ENCODE assay signal across 9 mouse cellular contexts in genomic region chr16:35489066-35489718, GRCm38 (mm10). TPM values are rescaled to one million over a fixed set of nuclear protein-coding genes. Genes with fewer than 3 reads are reported as not detected.
DNase-seq lines count a peak whose midpoint lies in the region; ATAC-seq and TF ChIP-seq lines count a peak whose summit lies in the region.
"Had no signal": no experiment of that assay in that cellular context is flagged by ENCODE, and none has a peak within 500 bp of the region (broad histone marks: within the 10 kb centered on the region; RNA-seq: fewer than 3 reads in every experiment).

No protein-coding gene starts in this region.

- H3K9me3 ChIP-seq in intestine, embryonic 16.5 days (ENCODE audit: control insufficient read depth, low read length): no peaks in the 10 kb centered on the region
- no peaks in the 10 kb centered on the region for H3K9me3 ChIP-seq in midbrain, embryonic 12.5 days

- H3K9ac ChIP-seq in intestine, embryonic 16.5 days (ENCODE audit: low read depth, low read length): no peak overlapping the region
- no peak overlapping the region for H3K9ac ChIP-seq in midbrain, embryonic 12.5 days (replicated peaks)

- ATAC-seq in intestine, embryonic 16.5 days: peak; percentile 14; the same call in 1 of the 2 replicates
- no peak for ATAC-seq in midbrain, embryonic 12.5 days (ENCODE audit: low FRiP score, low read depth)

- no peaks in the 10 kb centered on the region for H3K36me3 ChIP-seq in intestine, embryonic 16.5 days (ENCODE audit: control insufficient read depth, insufficient read depth, low read length)
- H3K36me3 ChIP-seq in midbrain, embryonic 12.5 days: no peaks in the 10 kb centered on the region

- WGBS in intestine, embryonic 16.5 days: 37% methylated on average over 10 of the region's 10 CpGs
- WGBS in midbrain, embryonic 12.5 days: 57% methylated on average over 10 of the region's 10 CpGs

- no peak for DNase-seq in gastrocnemius, adult 2 months
- no peak for DNase-seq in gastrocnemius, postnatal 4 days (ENCODE audit: low spot score in 2 of 2)
- peak; percentile 63 for DNase-seq in ZHBTc4 (ENCODE audit: low read depth, low spot score)
- no peak for DNase-seq in embryo, embryonic 10 days (ENCODE audit: low spot score)
- DNase-seq in adipocyte (ENCODE audit: low spot score): no peak
- no peak for DNase-seq in right cerebral cortex, postnatal 14 days
- DNase-seq: adrenal gland, postnatal 14 days had no signal

- peak overlapping the region; percentile 95 for H3K4me3 ChIP-seq in gastrocnemius, adult 2 months
- peak overlapping the region; percentile 83; the same call in 1 of the 2 replicates for H3K4me3 ChIP-seq in intestine, embryonic 16.5 days (ENCODE audit: low read length)
- H3K4me3 ChIP-seq in midbrain, embryonic 12.5 days: peak overlapping the region; percentile 77; the same call in 1 of the 2 replicates

- H3K27ac ChIP-seq in gastrocnemius, adult 2 months: peak overlapping the region; percentile 78; the same call in 1 of the 2 replicates
- no peak overlapping the region for H3K27ac ChIP-seq in intestine, embryonic 16.5 days (ENCODE audit: low read length)
- H3K27ac ChIP-seq in midbrain, embryonic 12.5 days (replicated peaks): no peak overlapping the region

- peaks cover 16% of the 10 kb centered on the region for H3K4me1 ChIP-seq in intestine, embryonic 16.5 days (ENCODE audit: control insufficient read depth, insufficient read depth, low read length)
- peaks cover 35% of the 10 kb centered on the region for H3K4me1 ChIP-seq in midbrain, embryonic 12.5 days

- TF ChIP-seq CTCF in gastrocnemius, adult 2 months (IDR thresholded peaks at IDR 0.05): no peak

- H3K4me2 ChIP-seq in intestine, embryonic 16.5 days (ENCODE audit: low read depth, low read length): peak overlapping the region; percentile 91; the same call in 1 of the 2 replicates
- peak overlapping the region; percentile 93; the same call in 1 of the 2 replicates for H3K4me2 ChIP-seq in midbrain, embryonic 12.5 days (replicated peaks)

- H3K27me3 ChIP-seq in intestine, embryonic 16.5 days (replicated peaks; ENCODE audit: control insufficient read depth, insufficient read depth, low read length): no peaks in the 10 kb centered on the region
- peaks cover 14% of the 10 kb centered on the region for H3K27me3 ChIP-seq in midbrain, embryonic 12.5 days

- intact Hi-C loops in gastrocnemius, adult 2 months (cut with DNase I): no loop called here

RNA-seq across cellular contexts. Expression of gene Pdia5, which starts 1.5 kb away (rescaled TPM):
- total RNA-seq in gastrocnemius, adult 2 months (2021): 1 to 10 TPM; 1.2 to 2.5 TPM
- total RNA-seq in gastrocnemius, postnatal 4 days (2021): 10 to 100 TPM; 16.9 to 19.6 TPM
- 54.2 and 60.0 TPM in 2 replicates for polyA plus RNA-seq in intestine, embryonic 16.5 days (2015; fragmentation: Nextera tagmentation; extraction: Ambion mirVana)
- polyA plus RNA-seq in midbrain, embryonic 12.5 days (2016; fragmentation: Nextera tagmentation; extraction: Ambion mirVana): 17.4 and 20.9 TPM in 2 replicates

RNA-seq across cellular contexts. Expression of gene Sema5b, which starts 51.8 kb away (rescaled TPM):
- total RNA-seq in gastrocnemius, adult 2 months (2021): under 1 TPM; 0.22 to 0.26 TPM
- 1 to 10 TPM; 6.8 to 7.2 TPM for total RNA-seq in gastrocnemius, postnatal 4 days (2021)
- polyA plus RNA-seq in intestine, embryonic 16.5 days (2015; fragmentation: Nextera tagmentation; extraction: Ambion mirVana): 4.2 and 5.1 TPM in 2 replicates
- 67.6 and 71.9 TPM in 2 replicates for polyA plus RNA-seq in midbrain, embryonic 12.5 days (2016; fragmentation: Nextera tagmentation; extraction: Ambion mirVana)

Comparison
In these comparisons a context has a peak if more than half of its experiments do, and no peak if none do; other contexts are left out.
1. RNA of gene Pdia5, which starts 1.5 kb away (total RNA-seq): 16.9 to 19.6 TPM in gastrocnemius, postnatal 4 days; 1.2 to 2.5 TPM in gastrocnemius, adult 2 months; every median in the first group is over 4 times any median in the second.
2. RNA of gene Sema5b, which starts 51.8 kb away (total RNA-seq): 6.8 to 7.2 TPM in gastrocnemius, postnatal 4 days; 0.22 to 0.26 TPM in gastrocnemius, adult 2 months; every median in the first group is over 4 times any median in the second.
3. Peak in every context shown above with its lines, with median percentiles within 50 percentile points of each other: H3K4me3 ChIP-seq.